Mouse (Mus musculus): ENCODE measurements around the gene Olfr220. TPM values are rescaled to one million over a fixed set of nuclear protein-coding genes. Genes with fewer than 3 reads are reported as not detected.

The Olfr220 gene
- total RNA-seq (2021): not detected

DNA sequence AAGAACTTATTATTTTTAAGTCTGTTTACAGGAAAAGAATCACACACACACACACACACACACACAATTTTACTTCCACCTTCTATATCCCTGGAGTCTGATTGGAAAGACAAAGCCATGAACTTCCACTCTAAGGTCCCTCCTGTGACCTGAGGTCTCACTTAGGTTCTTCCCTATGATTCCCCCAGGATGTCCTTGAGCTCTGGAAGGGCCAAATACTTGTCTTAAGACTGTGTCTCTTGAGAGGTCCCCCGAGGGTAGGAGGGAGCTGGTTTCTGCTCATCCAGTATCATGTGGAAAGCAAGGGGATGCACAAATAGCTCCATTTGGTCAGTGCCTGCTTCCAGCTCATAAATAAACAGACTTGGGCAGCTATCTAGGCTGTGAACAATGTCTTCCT is at the start of gene Olfr220:
Gene Olfr220, plus strand, starts transcription at position 301 of the 400 bp plus-strand sequence.
- intact Hi-C loops (cut with DNase I): no loop called here
- no peak for DNase-seq

DNA sequence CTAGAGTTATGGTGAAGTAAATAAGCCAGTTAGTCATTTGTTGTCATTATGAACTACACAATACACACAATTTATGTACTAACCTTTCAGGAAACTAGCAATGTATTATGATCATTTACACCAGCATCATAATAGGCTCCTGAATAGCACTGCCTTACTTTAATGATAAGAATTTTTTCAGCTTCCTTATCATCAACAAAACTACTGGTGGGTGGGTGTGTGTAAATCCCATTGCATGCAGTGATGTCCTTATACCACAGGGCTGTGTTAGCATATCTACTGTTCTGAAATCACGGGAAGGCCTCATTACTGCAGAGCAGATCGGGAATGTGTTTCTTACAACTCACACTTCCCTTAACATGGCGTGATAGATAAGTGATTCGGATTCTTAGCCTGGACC is 18.9 kb upstream of the Olfr220 start:
- intact Hi-C loops (cut with DNase I): no loop called here
- no peak for DNase-seq

DNA sequence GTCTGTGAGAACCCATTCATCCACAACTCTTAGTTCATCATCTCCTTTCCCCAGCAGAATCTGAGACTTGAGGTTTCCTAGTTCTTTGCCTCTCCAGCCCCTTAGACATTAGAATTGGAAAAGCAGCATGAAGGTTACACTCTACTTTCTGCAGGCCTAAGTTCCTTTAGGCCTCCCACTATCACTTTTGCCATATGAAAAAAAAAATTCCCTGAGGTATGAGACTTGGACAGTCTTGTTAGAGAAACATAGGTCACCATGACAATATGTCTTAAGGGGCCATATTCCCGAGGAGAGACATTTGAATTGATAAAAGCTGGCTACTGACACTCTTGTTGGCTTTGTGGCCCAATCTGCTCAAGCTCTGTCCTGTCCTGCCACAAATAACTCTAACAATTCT is 18.1 kb upstream of the Olfr220 start, which contains the start of gene Olfr414:
Gene Olfr414, plus strand, starts transcription at position 301 of the 400 bp plus-strand sequence.
- DNase-seq: no peak
- intact Hi-C loops (cut with DNase I): no loop called here

DNA sequence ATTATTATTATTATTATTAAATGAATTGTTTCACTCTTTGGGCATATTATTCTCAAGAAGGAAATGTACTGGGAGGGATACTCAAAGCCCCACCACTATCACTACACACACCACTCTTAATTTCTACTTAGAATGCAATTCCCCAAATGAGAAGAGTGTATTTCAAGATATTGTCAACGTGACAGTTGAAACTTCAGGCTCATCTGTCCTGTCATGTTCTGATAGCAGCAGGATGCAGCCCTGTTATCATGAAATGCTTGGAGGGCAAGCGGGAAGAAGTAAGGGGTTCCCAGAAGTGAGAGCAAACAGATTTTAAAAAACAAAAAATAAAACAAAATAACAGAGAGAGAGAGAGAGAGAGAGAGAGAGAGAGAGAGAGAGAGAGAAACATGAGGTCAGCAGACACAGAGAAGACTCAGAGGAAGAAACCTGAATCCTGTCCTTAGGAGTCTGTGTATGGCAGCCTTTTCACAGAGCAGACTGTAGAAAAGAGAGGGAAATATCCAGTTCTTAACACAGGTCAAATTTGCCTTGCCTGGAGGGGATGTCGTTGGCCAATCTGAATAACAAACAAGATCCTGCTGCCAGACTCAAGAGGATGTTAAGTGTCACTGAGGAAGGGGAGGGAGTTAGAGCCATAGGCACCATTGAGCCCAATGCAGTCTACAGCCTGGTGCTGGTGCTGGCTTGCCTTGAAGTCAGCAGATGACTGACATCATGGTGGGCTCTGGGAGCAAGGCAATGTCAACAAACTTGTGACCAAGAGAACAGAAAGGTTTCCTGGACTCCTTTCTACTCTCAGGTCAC is 15.5 kb upstream of the Olfr220 start:
- intact Hi-C loops (cut with DNase I): no loop called here
- no peak for DNase-seq

DNA sequence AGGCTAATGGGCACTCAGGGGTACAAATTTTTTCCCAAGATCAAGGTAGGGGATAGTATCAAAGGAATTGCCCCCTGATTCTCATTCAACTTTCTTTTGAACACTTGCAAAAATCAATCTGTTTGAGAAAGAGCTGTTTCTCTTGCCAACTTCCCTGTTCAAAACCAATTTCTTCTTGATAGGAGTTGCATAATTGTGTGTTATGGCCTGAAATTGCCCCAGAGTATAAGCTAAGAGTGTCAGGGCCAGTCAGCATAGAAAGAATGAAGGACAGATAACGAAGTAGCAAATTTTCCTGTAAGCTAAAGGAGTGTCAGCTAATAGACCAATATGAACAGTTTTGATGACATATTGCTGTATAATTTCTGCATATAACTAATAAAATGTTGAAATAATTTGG is 14.5 kb upstream of the Olfr220 start:
- DNase-seq: no peak
- intact Hi-C loops (cut with DNase I): no loop called here

DNA sequence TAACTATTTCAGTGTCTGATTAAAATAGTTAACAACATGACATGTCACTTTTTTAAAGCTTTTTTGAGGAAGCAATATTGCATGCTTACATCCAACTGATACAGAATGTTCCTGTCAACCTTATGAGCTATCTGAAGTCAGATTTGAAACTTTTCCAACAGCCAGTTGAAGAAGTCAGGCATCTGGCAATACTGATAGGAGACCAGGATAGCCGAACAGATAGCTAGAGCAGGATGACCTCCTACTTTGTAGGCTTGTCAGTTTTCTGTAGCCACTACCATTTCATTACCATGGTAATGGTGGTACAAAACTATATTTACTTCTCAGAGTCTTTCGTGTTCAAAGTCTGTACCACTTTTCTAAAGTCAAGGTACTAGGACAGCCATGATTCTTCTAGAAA is 13.5 kb upstream of the Olfr220 start:
- DNase-seq: no peak
- intact Hi-C loops (cut with DNase I): no loop called here

DNA sequence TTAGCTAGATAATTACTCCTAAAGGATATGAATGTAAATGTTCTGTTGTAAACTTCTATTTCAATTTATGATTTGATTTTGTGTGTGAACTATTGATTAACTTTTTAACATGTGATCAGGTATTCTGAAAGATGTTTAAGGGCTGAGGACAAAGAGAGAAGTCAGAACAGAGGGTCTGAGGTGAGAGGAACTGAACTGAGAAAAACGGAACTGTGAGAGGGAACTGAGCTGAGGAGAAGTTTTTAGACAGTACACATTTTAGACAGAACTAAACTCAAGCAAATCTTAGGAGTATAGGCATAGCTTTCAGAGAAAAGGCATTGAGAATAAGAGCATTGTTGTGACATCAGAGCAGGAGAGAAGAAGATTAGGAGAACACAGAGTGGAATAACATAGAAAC is 7.8 kb upstream of the Olfr220 start:
- no peak for DNase-seq
- intact Hi-C loops (cut with DNase I): no loop called here

DNA sequence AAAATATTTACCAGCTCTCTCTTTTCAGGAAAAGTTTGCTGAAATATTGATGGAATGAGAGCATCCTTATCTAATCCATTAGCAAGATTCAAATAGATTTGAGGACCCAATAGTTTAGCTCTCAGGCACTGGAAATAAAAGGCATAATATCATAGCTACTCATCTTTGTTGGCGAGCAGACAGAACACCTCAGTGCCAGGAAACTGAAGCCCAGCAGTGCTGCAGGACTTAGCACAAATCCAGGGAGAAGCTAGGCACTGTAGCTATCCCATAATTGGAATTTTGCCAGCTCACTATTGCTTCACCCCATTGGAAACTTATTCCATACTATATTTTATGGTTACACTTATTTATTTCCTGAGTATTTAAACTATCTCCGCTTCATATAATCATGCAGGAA is 13.2 kb downstream of the Olfr220 start:
- DNase-seq: no peak
- intact Hi-C loops (cut with DNase I): no loop called here

DNA sequence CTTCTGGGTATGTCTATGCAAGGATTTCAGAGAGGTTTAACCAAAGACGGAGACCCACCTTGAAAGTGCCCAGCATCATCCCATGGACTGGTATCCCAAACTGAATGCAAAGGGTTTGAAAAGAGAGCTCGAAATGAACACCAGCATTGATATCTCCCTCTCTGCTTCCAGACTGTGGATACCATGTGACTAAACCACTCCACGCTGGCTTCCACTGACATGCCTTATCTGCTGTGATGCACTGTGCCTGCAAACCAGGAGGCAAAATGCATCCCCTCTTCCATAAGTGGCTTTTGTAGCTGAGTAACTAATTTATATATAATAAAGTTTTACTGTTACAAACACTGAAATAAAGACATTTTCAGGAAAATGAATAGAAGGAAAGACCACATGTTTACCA is 23.5 kb downstream of the Olfr220 start:
- intact Hi-C loops (cut with DNase I): loop anchor here (5.0 kb wide), 1 partner anchor 1008 kb away; no protein-coding TSS in a partner anchor
- no peak for DNase-seq

DNA sequence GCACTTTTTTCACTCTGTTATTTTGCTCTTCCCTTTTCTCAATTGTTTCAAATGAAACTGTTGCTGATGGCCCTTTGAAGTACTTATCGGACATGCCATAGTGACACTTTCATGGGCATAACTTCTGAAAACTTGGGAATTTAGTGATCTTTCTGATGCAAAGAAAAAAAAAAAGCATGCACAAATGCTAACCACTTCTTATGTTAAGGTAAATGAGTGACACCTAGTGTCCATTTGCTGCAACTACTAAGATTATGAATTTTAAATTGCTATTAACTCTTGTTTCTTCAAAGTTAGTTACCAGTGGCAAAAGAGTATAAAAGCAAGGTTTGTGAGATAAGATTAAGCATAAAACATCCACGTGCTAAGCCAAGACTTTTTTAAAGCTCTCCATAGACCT is 24.4 kb downstream of the Olfr220 start:
- intact Hi-C loops (cut with DNase I): loop anchor here (5.0 kb wide), 1 partner anchor 1009 kb away; no protein-coding TSS in a partner anchor
- no peak for DNase-seq

DNA sequence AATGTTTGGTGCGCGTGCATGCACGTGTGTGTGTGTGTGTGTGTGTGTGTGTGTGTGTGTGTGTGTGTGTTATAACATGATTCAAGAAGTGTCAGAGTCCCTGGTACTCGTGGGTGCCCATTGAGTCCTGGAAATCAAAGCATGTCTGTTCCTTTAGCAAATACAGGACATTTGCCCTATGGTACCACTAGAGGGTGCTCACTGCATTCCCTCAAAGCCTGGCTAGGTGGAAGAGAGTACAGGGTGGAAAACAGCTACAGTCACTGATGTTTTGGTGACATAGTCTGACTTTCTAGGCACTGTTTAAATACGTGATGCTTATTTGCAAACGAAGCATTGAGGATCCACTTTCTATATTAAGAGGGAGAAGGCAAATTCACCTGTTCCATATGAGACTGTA is 27.9 kb downstream of the Olfr220 start:
- DNase-seq: peak; percentile 45
- intact Hi-C loops (cut with DNase I): loop anchor here (5.0 to 10.0 kb wide), 2 partner anchors 525 to 1012 kb away; no protein-coding TSS in a partner anchor

DNA sequence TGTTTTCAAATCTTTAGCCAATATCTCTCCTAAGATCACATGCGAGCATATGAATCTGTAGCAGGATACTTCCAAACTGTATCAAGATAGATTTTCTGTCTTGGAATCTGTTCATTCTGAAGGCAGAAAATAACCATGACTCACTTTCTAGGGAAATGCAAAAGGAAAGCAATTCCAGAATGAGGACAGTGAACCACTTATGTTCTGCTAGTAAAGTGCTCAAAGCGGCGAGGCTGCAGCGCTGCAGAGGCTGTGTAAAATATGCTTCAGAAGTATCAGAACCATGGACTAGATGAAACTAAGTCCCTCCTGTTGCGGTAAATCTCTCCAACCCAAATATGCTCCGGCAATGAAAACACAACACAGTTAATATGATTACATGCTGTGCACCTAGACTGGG is 40.7 kb downstream of the Olfr220 start:
- no peak for DNase-seq

DNA sequence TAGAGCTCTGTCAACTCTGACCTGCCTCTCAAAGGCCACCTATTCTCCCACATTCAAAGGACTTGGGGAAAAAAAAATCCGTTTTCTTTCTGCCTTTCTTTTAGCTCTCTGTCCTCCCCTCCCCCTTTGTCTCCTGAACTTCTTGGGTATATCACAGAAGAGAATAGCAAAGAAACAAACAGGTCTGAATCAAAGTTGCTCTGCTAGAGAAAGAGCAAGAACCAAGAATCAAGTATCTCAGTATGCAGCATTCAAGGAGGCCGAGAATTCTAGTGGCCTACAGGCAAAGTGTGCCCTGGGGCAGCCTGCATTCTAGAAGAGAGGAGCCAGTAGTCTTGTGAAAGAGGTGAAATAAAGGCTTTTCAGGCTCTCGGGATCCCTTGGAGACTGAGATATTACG is 58.2 kb downstream of the Olfr220 start:
- intact Hi-C loops (cut with DNase I): no loop called here
- DNase-seq: no peak

More for the DNA sequence above, 40.7 kb downstream of the Olfr220 start:
- intact Hi-C loops (cut with DNase I): no loop called here

Other genes with a start within 250 kb of the Olfr220 start
- gene Olfr419, start 190.0 kb upstream of the Olfr220 start, total RNA-seq (2021): not detected
- not detected for gene Mptx1, start 111.6 kb upstream of the Olfr220 start, total RNA-seq (2021)
- not detected for gene Olfr417, start 77.0 kb upstream of the Olfr220 start, total RNA-seq (2021)
- not detected for gene Olfr248, start 51.0 kb upstream of the Olfr220 start, total RNA-seq (2021)
- not detected for gene Olfr414, start 18.0 kb upstream of the Olfr220 start, total RNA-seq (2021)
- 10 to 100 TPM; 44.4 to 46.6 TPM for gene Fmn2, start 59.7 kb downstream of the Olfr220 start, total RNA-seq (2021)